8 mouse cellular contexts compared by ENCODE assay signal in genomic region chr7:16399820-16400688, GRCm38 (mm10). TPM values are rescaled to one million over a fixed set of nuclear protein-coding genes. Genes with fewer than 3 reads are reported as not detected.
A peak's percentile ranks its signal among the peaks of the same experiment; 100 is the strongest.
DNase-seq lines count a peak whose midpoint lies in the region; ATAC-seq and TF ChIP-seq lines count a peak whose summit lies in the region.

No protein-coding gene starts in this region.

- H3K27me3 ChIP-seq in heart, embryonic 10.5 days (ENCODE audit: insufficient read depth, poor library complexity, severe bottlenecking) = no peaks in the 10 kb centered on the region
- H3K27me3 ChIP-seq in kidney, embryonic 15.5 days = no peaks in the 10 kb centered on the region
- H3K27me3 ChIP-seq in liver, adult 2 months (ENCODE audit: control insufficient read depth, insufficient read depth, low read length) = no peaks in the 10 kb centered on the region
- H3K27me3 ChIP-seq in myocyte (ENCODE audit: control insufficient read depth, insufficient read depth, insufficient read length) = no peaks in the 10 kb centered on the region
- no peaks in the 10 kb centered on the region for H3K27me3 ChIP-seq in splenic B cell, adult 2 months (ENCODE audit: control insufficient read depth, insufficient read depth, low read length, poor library complexity, severe bottlenecking)

- H3K9me3 ChIP-seq in heart, embryonic 10.5 days = no peaks in the 10 kb centered on the region
- H3K9me3 ChIP-seq in kidney, embryonic 15.5 days (replicated peaks) = no peaks in the 10 kb centered on the region

- peak; percentile 70 for ATAC-seq in erythroblast, adult 5-6 weeks (replicated peaks; ENCODE audit: low FRiP score, poor library complexity, severe bottlenecking)
- ATAC-seq in kidney, embryonic 15.5 days (replicated peaks; ENCODE audit: low FRiP score) = peak; percentile 94

- H3K4me2 ChIP-seq in kidney, embryonic 15.5 days = peak overlapping the region; percentile 66
- H3K4me2 ChIP-seq in myocyte (ENCODE audit: low read depth) = peak overlapping the region; percentile 100

- no peak for TF ChIP-seq CTCF in liver, adult 2 months (IDR thresholded peaks at IDR 0.05; ENCODE audit: low read depth, low read length)

- DNase-seq in B cell, adult 2 months = peak; percentile 94 to 95
- peak; percentile 99 for DNase-seq in brain, adult 2 months (ENCODE audit: low read depth, low spot score)
- DNase-seq in heart, embryonic 10.5 days (ENCODE audit: low spot score) = peak; percentile 99
- peak; percentile 89 for DNase-seq in liver, adult 2 months (ENCODE audit: extremely low read depth, low read depth, low spot score)
- peak; percentile 99 for DNase-seq in splenic B cell, adult 2 months (ENCODE audit: low read depth, low spot score)

- under 1% methylated on average over 77 of the region's 77 CpGs for WGBS in heart, embryonic 10.5 days
- WGBS in kidney, embryonic 15.5 days = under 1% methylated on average over 77 of the region's 77 CpGs
- under 1% methylated on average over 77 of the region's 77 CpGs for WGBS in liver, adult 2 months

- H3K4me3 ChIP-seq in heart, embryonic 10.5 days = peak overlapping the region; percentile 92
- peak overlapping the region; percentile 97 for H3K4me3 ChIP-seq in kidney, embryonic 15.5 days (replicated peaks)
- H3K4me3 ChIP-seq in liver, adult 2 months (ENCODE audit: insufficient read depth, low read depth, low read length) = peak overlapping the region; percentile 95
- H3K4me3 ChIP-seq in myocyte = peak overlapping the region; percentile 98

- H3K79me2 ChIP-seq in liver, adult 2 months (ENCODE audit: control insufficient read depth, insufficient read depth, low read length) = peaks cover 2% of the 10 kb centered on the region; the same call in 1 of the 2 replicates
- peaks cover 34% of the 10 kb centered on the region for H3K79me2 ChIP-seq in myocyte (ENCODE audit: control insufficient read depth, insufficient read depth)

- TF ChIP-seq POLR2A in liver, adult 2 months (IDR thresholded peaks at IDR 0.05; ENCODE audit: extremely low read depth, insufficient read depth, low read length) = peak; percentile 80
- peak; percentile 65 for TF ChIP-seq POLR2A in myocyte (IDR thresholded peaks at IDR 0.05; ENCODE audit: insufficient read length, low read depth)

- H3K27ac ChIP-seq in heart, embryonic 10.5 days = peak overlapping the region; percentile 100
- peak overlapping the region; percentile 100 for H3K27ac ChIP-seq in kidney, embryonic 15.5 days
- peak overlapping the region; percentile 100 for H3K27ac ChIP-seq in liver, adult 2 months (replicated peaks; ENCODE audit: insufficient read depth, low read depth, low read length)

- peaks cover 26% of the 10 kb centered on the region for H3K4me1 ChIP-seq in heart, embryonic 10.5 days
- H3K4me1 ChIP-seq in kidney, embryonic 15.5 days = peaks cover 23% of the 10 kb centered on the region
- peaks cover 27% of the 10 kb centered on the region for H3K4me1 ChIP-seq in liver, adult 2 months (ENCODE audit: control insufficient read depth, insufficient read depth, low read length)

- peak overlapping the region; percentile 65 for H3ac ChIP-seq in myocyte (ENCODE audit: control insufficient read depth, insufficient read length)

- peak overlapping the region; percentile 100 for H3K9ac ChIP-seq in kidney, embryonic 15.5 days
- H3K9ac ChIP-seq in liver, adult 2 months (ENCODE audit: low read depth, low read length) = peak overlapping the region; percentile 99

- H3K36me3 ChIP-seq in heart, embryonic 10.5 days = no peaks in the 10 kb centered on the region
- 0 out of 2 replicates have a peak, but pooled peaks cover 2% of the 10 kb centered on the region for H3K36me3 ChIP-seq in kidney, embryonic 15.5 days
- no peaks in the 10 kb centered on the region for H3K36me3 ChIP-seq in liver, adult 2 months (ENCODE audit: control insufficient read depth, insufficient read depth, low read length)
- H3K36me3 ChIP-seq in myocyte (ENCODE audit: control insufficient read depth, insufficient read depth) = no peaks in the 10 kb centered on the region
- H3K36me3 ChIP-seq in splenic B cell, adult 2 months (ENCODE audit: control insufficient read depth, insufficient read depth, low read length, poor library complexity, severe bottlenecking) = peaks cover 2% of the 10 kb centered on the region; the same call in 1 of the 2 replicates

TF ChIP-seq in myocyte, 11 proteins besides CTCF, POLR2A, EP300 and RAD21:
- TF ChIP-seq USF1 (IDR thresholded peaks at IDR 0.05; ENCODE audit: low read depth) = peak; percentile 91
- no peak for TF ChIP-seq REST (IDR thresholded peaks at IDR 0.05; ENCODE audit: insufficient read depth, insufficient read length)
- no peak for TF ChIP-seq E2F4 (IDR thresholded peaks at IDR 0.05; ENCODE audit: insufficient read depth)
- no peak for TF ChIP-seq SRF (IDR thresholded peaks at IDR 0.05; ENCODE audit: control insufficient read depth, insufficient read length, low read depth)
- no peak for TF ChIP-seq MAX (IDR thresholded peaks at IDR 0.05; ENCODE audit: low read depth)
- peak; percentile 78 for TF ChIP-seq POLR2AphosphoS2 (IDR thresholded peaks at IDR 0.05; ENCODE audit: insufficient read length, low read depth)
- no peak for TF ChIP-seq CEBPB (IDR thresholded peaks at IDR 0.05; ENCODE audit: insufficient read depth, poor library complexity, severe bottlenecking)
- no peak for TF ChIP-seq MYOD1 (IDR thresholded peaks at IDR 0.05; ENCODE audit: control insufficient read depth in 1 of 3, insufficient read length in 2 of 3, low read depth in 2 of 3)
- TF ChIP-seq TCF3 (IDR thresholded peaks at IDR 0.05; ENCODE audit: insufficient read length, low read depth) = no peak
- peak in 1 of 3 experiments; percentile 11 for TF ChIP-seq MYOG (IDR thresholded peaks at IDR 0.05; ENCODE audit: control insufficient read depth in 1 of 3, insufficient read depth in 1 of 3, insufficient read length in 2 of 3, low read depth in 2 of 3)
- TF ChIP-seq TCF12 (IDR thresholded peaks at IDR 0.05; ENCODE audit: insufficient read depth, poor library complexity, severe bottlenecking) = no peak

RNA-seq across cellular contexts. Expression of gene Zc3h4, which starts 0.7 kb away (rescaled TPM):
- total RNA-seq in erythroblast, adult 5-6 weeks (2015; ENCODE audit: low replicate concordance) = 37.4 and 37.7 TPM in 2 replicates
- total RNA-seq in erythroblast, adult 5-6 weeks (2017; ENCODE audit: low replicate concordance) = 82.9 and 103 TPM in 2 replicates
- polyA plus RNA-seq in heart, embryonic 10.5 days (2016; fragmentation: Nextera tagmentation; extraction: Ambion mirVana) = 12.9 and 19.4 TPM in 2 replicates
- polyA plus RNA-seq in kidney, embryonic 15.5 days (2015; fragmentation: Nextera tagmentation; extraction: Ambion mirVana) = 15.5 and 17.1 TPM in 2 replicates
- 5.2 and 7.5 TPM in 2 replicates for total RNA-seq in liver, adult 2 months (2014; rRNA removed)
- 11.1 and 14.3 TPM in 2 replicates for polyA plus RNA-seq in liver, adult 2 months (2012; rRNA removed)
- 24.8 TPM for polyA plus RNA-seq in myocyte (2012; fragmentation: generic; extraction: Trizol)

RNA-seq across cellular contexts. Expression of gene Sae1, which starts 12.4 kb away (rescaled TPM):
- total RNA-seq in erythroblast, adult 5-6 weeks (2015; ENCODE audit: low replicate concordance) = 19.4 and 29.5 TPM in 2 replicates
- total RNA-seq in erythroblast, adult 5-6 weeks (2017; ENCODE audit: low replicate concordance) = 61.9 and 62.0 TPM in 2 replicates
- polyA plus RNA-seq in heart, embryonic 10.5 days (2016; fragmentation: Nextera tagmentation; extraction: Ambion mirVana) = 302 and 359 TPM in 2 replicates
- 327 and 334 TPM in 2 replicates for polyA plus RNA-seq in kidney, embryonic 15.5 days (2015; fragmentation: Nextera tagmentation; extraction: Ambion mirVana)
- 15.8 and 16.1 TPM in 2 replicates for total RNA-seq in liver, adult 2 months (2014; rRNA removed)
- 11.5 and 25.8 TPM in 2 replicates for polyA plus RNA-seq in liver, adult 2 months (2012; rRNA removed)
- polyA plus RNA-seq in myocyte (2012; fragmentation: generic; extraction: Trizol) = 169 TPM

RNA-seq across cellular contexts. Expression of gene Tmem160, which starts 52.5 kb away (rescaled TPM):
- total RNA-seq in erythroblast, adult 5-6 weeks (2015; ENCODE audit: low replicate concordance) = 8.2 TPM in 1 of 2 replicates, not detected in the other
- total RNA-seq in erythroblast, adult 5-6 weeks (2017; ENCODE audit: low replicate concordance) = 4.6 and 6.1 TPM in 2 replicates
- 90.2 and 91.9 TPM in 2 replicates for polyA plus RNA-seq in heart, embryonic 10.5 days (2016; fragmentation: Nextera tagmentation; extraction: Ambion mirVana)
- polyA plus RNA-seq in kidney, embryonic 15.5 days (2015; fragmentation: Nextera tagmentation; extraction: Ambion mirVana) = 51.0 and 55.9 TPM in 2 replicates
- 31.7 and 32.0 TPM in 2 replicates for total RNA-seq in liver, adult 2 months (2014; rRNA removed)
- polyA plus RNA-seq in liver, adult 2 months (2012; rRNA removed) = 114 and 128 TPM in 2 replicates
- polyA plus RNA-seq in myocyte (2012; fragmentation: generic; extraction: Trizol) = 131 TPM

Comparison
In these comparisons a context has a peak if more than half of its experiments do, and no peak if none do; other contexts are left out.
1. Peak in every context shown above with its lines: DNase-seq, ATAC-seq, H3K4me3 ChIP-seq and H3K27ac ChIP-seq.